Mouse (Mus musculus): ENCODE results near the gene Dedd. TPM values are rescaled to one million over a fixed set of nuclear protein-coding genes. Genes with fewer than 3 reads are reported as not detected.

Gene Dedd
- polyA plus RNA-seq, 1 experiment from 2014 or later, result 48.8 TPM

DNA sequence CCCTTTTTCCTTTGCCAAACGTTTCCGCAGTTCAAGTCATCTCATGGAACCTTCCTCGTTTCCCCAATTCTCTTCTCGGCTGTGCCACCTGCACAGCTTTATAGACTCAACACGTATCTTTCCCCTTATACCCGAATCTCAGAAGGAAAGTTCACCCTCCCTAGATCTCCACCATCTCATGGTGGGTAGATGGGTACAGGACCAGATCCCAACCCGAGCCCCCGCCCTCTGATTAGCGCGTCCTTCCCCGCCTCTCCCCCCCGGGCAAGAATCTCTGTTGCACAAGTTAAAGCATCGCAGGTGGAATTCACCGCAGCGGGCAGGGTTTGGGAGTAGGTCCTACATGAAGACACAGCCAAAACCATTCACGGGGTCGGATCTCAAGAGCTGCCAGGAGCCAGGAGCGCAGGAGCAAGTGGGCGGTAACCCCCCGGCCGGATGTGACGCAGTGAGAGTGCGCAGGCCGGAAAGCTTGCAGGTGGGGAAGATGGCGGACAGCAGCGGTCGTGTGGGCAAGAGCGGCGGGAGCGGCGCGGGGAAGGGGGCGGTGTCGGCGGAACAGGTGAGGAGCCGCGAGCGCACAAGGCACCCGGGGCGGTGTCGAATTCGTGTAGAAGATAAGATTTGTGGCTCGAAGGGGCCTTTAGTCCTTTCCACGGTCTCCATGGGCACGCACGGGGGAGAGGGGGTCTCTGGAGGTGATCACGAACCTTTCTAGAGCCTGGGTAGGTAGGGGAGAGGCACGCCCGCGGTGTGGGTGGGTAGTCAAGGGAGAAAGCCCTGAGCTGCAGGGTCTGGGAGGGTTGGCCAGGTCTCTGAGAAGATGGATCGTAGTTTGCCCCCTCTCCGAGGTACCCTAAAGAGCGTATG is 16.5 kb downstream of the Dedd start, which contains the start of the genes Nit1 and Pfdn2:
Gene Nit1, minus strand, starts transcription at position 422 of the 870 bp plus-strand sequence.
Gene Pfdn2, plus strand, starts transcription at position 446 of the 870 bp plus-strand sequence.
- Histone ChIP-seq H3K4me3 (ENCODE audit: low read depth, low read length) (peak within 1 kb of the TSS; percentile 87), H3K27me3 (ENCODE audit: insufficient read depth, low read length) (no peaks in the 10 kb centered on the region), H3K36me3 (ENCODE audit: insufficient read depth) (peaks cover 33% of the 10 kb centered on the region), H3K9ac (peak within 1 kb of the TSS; percentile 81), H3K4me2 (peak within 1 kb of the TSS; percentile 86), H3K9me3 (ENCODE audit: low read depth, low read length) (0 out of 2 replicates have a peak, but pooled peaks cover 2% of the 10 kb centered on the region), H3K4me1 (ENCODE audit: insufficient read depth) (0 out of 2 replicates have a peak, but pooled peaks cover 3% of the 10 kb centered on the region), H3K27ac (ENCODE audit: low read depth) (peak within 1 kb of the TSS; percentile 68)
- DNase-seq, result peak; percentile 96
- WGBS, result under 1% methylated on average over 53 of the region's 53 CpGs
- no peak for TF ChIP-seq CTCF (IDR thresholded peaks at IDR 0.05; ENCODE audit: low read depth)
- ATAC-seq (ENCODE audit: insufficient read depth), result peak; percentile 94

- under 1% methylated on average over 14 of the region's 14 CpGs for WGBS
- Histone ChIP-seq H3K4me1 (ENCODE audit: insufficient read depth) (0 out of 2 replicates have a peak, but pooled peaks cover 3% of the 10 kb centered on the region), H3K4me2 (peak overlapping the region; percentile 86), H3K9me3 (ENCODE audit: low read depth, low read length) (0 out of 2 replicates have a peak, but pooled peaks cover 2% of the 10 kb centered on the region), H3K27ac (ENCODE audit: low read depth) (no peak overlapping the region), H3K9ac (peak overlapping the region; percentile 81), H3K4me3 (ENCODE audit: low read depth, low read length) (peak overlapping the region; percentile 87), H3K27me3 (ENCODE audit: insufficient read depth, low read length) (no peaks in the 10 kb centered on the region), H3K36me3 (ENCODE audit: insufficient read depth) (peaks cover 27% of the 10 kb centered on the region)
- no peak for TF ChIP-seq CTCF (IDR thresholded peaks at IDR 0.05; ENCODE audit: low read depth)
- ATAC-seq (ENCODE audit: insufficient read depth) (peak; percentile 33; the same call in 1 of the 2 replicates), DNase-seq (peak; percentile 33)
These were observed 17.1 kb downstream of the Dedd start for GRCm38 (mm10) chr1:171346095-171346450.

GRCm38 (mm10) chr1:171348665-171349064 is 19.7 kb downstream of the Dedd start:
- no peak overlapping the region for H3K27ac ChIP-seq (ENCODE audit: low read depth)
- no peak overlapping the region for H3K4me3 ChIP-seq (ENCODE audit: low read depth, low read length)
- ATAC-seq (ENCODE audit: insufficient read depth) (no peak), DNase-seq (no peak)
- no peak for TF ChIP-seq CTCF (IDR thresholded peaks at IDR 0.05; ENCODE audit: low read depth)
- peaks cover 3% of the 10 kb centered on the region; the same call in 1 of the 2 replicates for H3K36me3 ChIP-seq (ENCODE audit: insufficient read depth)
- 0 out of 2 replicates have a peak, but pooled peaks cover 3% of the 10 kb centered on the region for H3K4me1 ChIP-seq (ENCODE audit: insufficient read depth)
- H3K9me3 ChIP-seq (ENCODE audit: low read depth, low read length), result 0 out of 2 replicates have a peak, but pooled peaks cover 2% of the 10 kb centered on the region
- WGBS, result 93% methylated on average over 3 of the region's 3 CpGs
- H3K4me2 ChIP-seq, result no peak overlapping the region
- no peaks in the 10 kb centered on the region for H3K27me3 ChIP-seq (ENCODE audit: insufficient read depth, low read length)
- H3K9ac ChIP-seq, result no peak overlapping the region

GRCm38 (mm10) chr1:171349210-171349609 is 20.3 kb downstream of the Dedd start:
- no peak for ATAC-seq (ENCODE audit: insufficient read depth)
- no peak overlapping the region for H3K27ac ChIP-seq (ENCODE audit: low read depth)

GRCm38 (mm10) chr1:171355812-171356340 is 26.9 kb downstream of the Dedd start:
- Histone ChIP-seq H3K9ac (no peak overlapping the region), H3K27ac (ENCODE audit: low read depth) (no peak overlapping the region), H3K27me3 (ENCODE audit: insufficient read depth, low read length) (no peaks in the 10 kb centered on the region), H3K4me3 (ENCODE audit: low read depth, low read length) (no peak overlapping the region), H3K9me3 (ENCODE audit: low read depth, low read length) (0 out of 2 replicates have a peak, but pooled peaks cover 2% of the 10 kb centered on the region), H3K36me3 (ENCODE audit: insufficient read depth) (peaks cover 34% of the 10 kb centered on the region), H3K4me2 (no peak overlapping the region), H3K4me1 (ENCODE audit: insufficient read depth) (no peaks in the 10 kb centered on the region)
- WGBS, result 80% methylated on average over 5 of the region's 5 CpGs
- ATAC-seq (ENCODE audit: insufficient read depth) (no peak), DNase-seq (peak; percentile 49)
- peak; percentile 57 for TF ChIP-seq CTCF (IDR thresholded peaks at IDR 0.05; ENCODE audit: low read depth)

More at GRCm38 (mm10) chr1:171349210-171349609, 20.3 kb downstream of the Dedd start:
- 83% methylated on average over 2 of the region's 2 CpGs for WGBS
- no peak for DNase-seq
- TF ChIP-seq CTCF (IDR thresholded peaks at IDR 0.05; ENCODE audit: low read depth), result no peak
- H3K9me3 ChIP-seq (ENCODE audit: low read depth, low read length), result 0 out of 2 replicates have a peak, but pooled peaks cover 2% of the 10 kb centered on the region
- no peaks in the 10 kb centered on the region for H3K27me3 ChIP-seq (ENCODE audit: insufficient read depth, low read length)
- no peak overlapping the region for H3K4me2 ChIP-seq
- H3K4me3 ChIP-seq (ENCODE audit: low read depth, low read length), result no peak overlapping the region
- H3K9ac ChIP-seq, result no peak overlapping the region
- H3K36me3 ChIP-seq (ENCODE audit: insufficient read depth), result 0 out of 2 replicates have a peak, but pooled peaks cover 2% of the 10 kb centered on the region
- H3K4me1 ChIP-seq (ENCODE audit: insufficient read depth), result 0 out of 2 replicates have a peak, but pooled peaks cover 3% of the 10 kb centered on the region

DNA sequence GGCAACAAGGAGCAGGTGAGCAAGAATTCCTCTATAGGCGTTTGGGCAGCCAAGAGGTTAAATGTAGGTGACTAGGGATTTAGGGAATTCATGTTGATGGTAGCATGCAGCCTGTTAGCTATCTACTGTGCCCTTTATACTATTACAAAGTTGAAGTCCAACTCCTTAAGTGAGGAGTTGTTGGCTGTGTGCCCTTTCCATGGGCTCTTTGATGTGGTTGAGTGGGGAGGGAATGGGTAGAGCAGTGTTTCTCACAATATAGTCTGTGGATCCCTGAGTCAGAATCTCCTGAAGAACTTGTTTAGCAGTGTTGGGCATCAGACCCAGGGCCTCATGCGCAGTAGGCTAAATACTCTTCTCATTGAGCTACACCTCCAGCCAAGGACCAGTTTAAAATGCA is 27.9 kb downstream of the Dedd start:
- no peak for ATAC-seq (ENCODE audit: insufficient read depth)
- H3K4me3 ChIP-seq (ENCODE audit: low read depth, low read length), result no peak overlapping the region
- H3K36me3 ChIP-seq (ENCODE audit: insufficient read depth), result peaks cover 34% of the 10 kb centered on the region
- H3K9me3 ChIP-seq (ENCODE audit: low read depth, low read length), result 0 out of 2 replicates have a peak, but pooled peaks cover 2% of the 10 kb centered on the region
- H3K4me2 ChIP-seq, result no peak overlapping the region
- no peaks in the 10 kb centered on the region for H3K27me3 ChIP-seq (ENCODE audit: insufficient read depth, low read length)
- no peak for TF ChIP-seq CTCF (IDR thresholded peaks at IDR 0.05; ENCODE audit: low read depth)
- no peak overlapping the region for H3K27ac ChIP-seq (ENCODE audit: low read depth)
- H3K9ac ChIP-seq, result no peak overlapping the region
- WGBS, result 84% methylated on average over 2 of the region's 2 CpGs
- no peaks in the 10 kb centered on the region for H3K4me1 ChIP-seq (ENCODE audit: insufficient read depth)
- no peak for DNase-seq

DNA sequence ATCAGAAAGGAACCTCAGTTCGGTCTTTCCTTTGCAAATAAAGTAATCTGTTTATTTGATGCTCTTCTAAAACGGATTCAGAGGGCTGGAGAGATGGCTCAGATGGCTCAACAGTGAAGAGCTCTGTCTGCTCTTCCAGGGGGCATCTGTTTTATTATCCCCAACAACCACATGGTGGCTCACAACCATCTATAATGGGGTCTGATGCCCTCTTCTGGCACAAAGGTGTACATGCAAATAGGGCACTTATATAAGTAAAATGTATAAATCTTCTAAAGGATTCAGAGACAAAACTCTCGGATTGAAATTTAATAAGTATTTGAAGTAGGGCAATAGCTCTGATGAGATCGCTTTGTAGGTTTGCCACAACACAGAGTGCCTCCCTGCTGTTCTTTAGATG is 29.5 kb downstream of the Dedd start:
- Histone ChIP-seq H3K4me3 (ENCODE audit: low read depth, low read length) (no peak overlapping the region), H3K36me3 (ENCODE audit: insufficient read depth) (peaks cover 34% of the 10 kb centered on the region), H3K27me3 (ENCODE audit: insufficient read depth, low read length) (no peaks in the 10 kb centered on the region), H3K4me2 (no peak overlapping the region), H3K9me3 (ENCODE audit: low read depth, low read length) (0 out of 2 replicates have a peak, but pooled peaks cover 2% of the 10 kb centered on the region), H3K9ac (no peak overlapping the region), H3K27ac (ENCODE audit: low read depth) (no peak overlapping the region), H3K4me1 (ENCODE audit: insufficient read depth) (no peaks in the 10 kb centered on the region)
- no peak for ATAC-seq (ENCODE audit: insufficient read depth)
- TF ChIP-seq CTCF (IDR thresholded peaks at IDR 0.05; ENCODE audit: low read depth), result peak; percentile 81
- peak; percentile 76 for DNase-seq
- WGBS, result 66% methylated on average over 4 of the region's 4 CpGs

Data from lung, embryonic 14.5 days (tissue).